Mouse (Mus musculus) retina, postnatal 1 day (tissue): ENCODE measurements around the gene Qsox1.
A peak's percentile ranks its signal among the peaks of the same experiment; 100 is the strongest.

Source experiments
- DNase-seq: peaks from one replicate; pipeline ENCODE4 v3.0.0-alpha.2; 2012

Gene Qsox1

DNA sequence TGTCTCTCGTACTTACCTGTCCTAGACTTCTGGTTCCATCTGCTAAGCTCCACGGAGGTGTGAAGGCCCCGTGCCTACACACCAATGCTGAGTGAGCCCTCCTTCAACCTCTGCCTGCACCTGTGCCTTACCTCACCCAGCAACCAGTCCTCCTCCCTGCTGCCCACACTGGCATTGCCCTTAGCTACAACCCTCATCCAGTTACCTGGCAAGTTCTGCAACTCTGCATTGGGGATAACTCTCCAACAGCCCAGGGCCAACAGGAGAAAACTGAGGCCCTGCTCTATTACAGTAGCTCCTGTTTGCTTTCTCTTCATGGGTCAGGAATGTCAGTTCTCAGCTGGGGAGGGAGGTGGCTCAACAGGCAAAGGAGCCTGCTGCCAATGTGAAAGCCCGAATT is 14.7 kb downstream of the Qsox1 start:
- no peak for DNase-seq

DNA sequence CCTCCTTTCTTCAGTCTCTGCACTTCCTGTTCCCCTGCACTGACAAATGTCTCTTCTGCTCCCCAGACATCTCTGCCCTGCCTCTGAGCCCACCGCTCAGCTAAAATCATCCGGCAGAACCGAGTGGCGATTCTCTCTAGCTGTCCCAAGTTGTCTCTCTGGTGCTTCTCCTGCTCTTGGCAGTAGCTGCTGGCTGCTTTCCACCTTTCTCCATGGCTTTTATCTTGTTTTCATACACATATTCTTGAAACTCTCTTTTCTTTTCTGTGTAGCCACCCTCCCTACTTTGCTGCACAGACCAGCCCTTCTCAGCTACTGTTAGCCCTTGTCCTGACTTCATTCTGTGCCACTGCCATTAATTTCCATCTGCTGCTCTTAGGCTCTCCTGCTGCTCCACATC is 15.3 kb downstream of the Qsox1 start:
- no peak for DNase-seq

DNA sequence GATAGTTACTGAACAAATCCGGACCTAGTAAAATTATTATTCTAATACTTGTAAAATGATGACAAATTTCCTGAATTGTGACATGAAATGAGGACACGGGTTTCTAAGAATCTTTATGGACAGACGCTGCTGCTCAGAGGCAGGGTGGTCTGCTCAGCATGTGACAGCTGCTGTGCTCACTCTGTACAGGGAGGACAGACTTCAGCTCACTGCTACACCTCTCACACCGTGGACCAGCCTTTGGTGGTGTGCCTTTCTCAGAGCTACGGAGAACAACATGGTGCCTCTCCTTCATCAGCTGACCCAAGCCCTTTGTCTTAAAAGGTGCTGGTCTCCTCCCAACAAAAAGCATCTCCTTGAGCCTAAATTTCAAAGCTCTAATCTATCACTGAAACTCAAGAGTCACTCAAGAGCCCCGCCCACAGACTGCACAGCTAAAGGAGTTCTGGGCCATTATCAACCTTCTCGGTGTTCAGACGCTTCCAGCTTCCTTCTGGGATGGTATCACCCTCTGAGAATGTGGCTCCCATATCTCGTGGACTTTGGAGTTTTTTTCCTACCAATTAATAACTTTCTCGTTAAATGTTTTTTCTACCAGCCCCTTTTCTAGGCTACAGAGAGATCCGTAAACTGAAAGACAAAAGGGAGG is 15.8 kb downstream of the Qsox1 start:
- DNase-seq = no peak

DNA sequence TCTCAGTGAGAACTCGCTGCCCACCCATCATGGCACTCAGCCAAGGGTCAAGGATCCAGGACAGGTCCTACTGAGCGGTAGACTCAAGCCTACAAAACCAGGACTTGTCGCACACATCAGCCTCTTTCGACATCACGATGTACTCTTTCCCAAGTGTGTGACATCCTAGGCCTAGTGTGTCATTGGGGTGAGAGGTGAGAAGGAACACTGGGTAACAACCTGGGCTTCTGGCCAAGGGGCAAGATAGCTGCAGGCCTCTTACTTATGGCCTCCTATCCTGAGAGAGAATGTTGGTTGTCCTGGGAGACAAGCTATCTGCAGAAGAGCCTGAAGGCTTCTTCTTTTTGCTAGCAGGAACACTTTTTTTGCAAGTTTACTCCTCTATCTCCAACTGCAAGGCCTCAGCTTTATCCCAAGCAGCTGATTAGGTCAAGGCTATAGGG is 16.9 kb downstream of the Qsox1 start:
- no peak for DNase-seq

DNA sequence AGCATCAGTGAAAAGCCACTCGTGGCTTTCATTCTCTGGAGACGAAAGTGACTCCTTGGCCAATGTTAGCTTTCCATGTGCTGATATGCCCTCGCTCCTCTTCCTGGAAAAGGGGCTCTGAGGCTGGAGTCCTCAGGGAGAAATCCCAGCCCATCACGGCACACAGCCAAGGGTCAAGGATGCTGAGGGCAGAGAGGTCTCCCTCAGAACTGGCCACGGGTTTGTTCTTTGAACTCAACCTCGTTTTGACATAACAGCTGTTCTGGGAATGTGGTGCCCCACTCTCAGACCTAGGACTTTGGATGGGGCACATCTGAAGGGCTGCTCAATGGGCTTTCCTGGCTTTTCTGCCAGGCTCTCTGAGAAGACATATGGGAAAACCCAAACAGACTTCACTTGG is 17.8 kb downstream of the Qsox1 start:
- no peak for DNase-seq

DNA sequence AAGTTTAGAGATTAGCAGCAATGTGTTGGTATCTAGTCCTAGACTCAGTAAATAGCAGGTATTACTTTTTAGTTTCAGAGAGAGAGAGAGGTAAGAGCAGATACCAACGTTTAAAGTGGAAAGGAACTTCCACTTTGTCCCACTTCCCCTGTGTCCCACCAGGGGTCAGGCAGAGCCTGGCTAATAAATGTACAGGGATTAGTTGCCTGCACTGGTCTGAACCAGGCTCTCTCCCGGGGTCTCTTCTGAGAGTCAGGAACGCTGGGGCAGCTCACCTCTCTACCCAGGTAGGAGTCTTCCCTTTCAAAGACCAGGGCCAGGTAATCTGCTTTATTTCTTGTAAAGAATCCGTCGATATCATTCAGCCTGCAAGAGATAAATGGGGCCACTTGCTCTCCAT is 20.8 kb downstream of the Qsox1 start:
- DNase-seq = peak; percentile 59

DNA sequence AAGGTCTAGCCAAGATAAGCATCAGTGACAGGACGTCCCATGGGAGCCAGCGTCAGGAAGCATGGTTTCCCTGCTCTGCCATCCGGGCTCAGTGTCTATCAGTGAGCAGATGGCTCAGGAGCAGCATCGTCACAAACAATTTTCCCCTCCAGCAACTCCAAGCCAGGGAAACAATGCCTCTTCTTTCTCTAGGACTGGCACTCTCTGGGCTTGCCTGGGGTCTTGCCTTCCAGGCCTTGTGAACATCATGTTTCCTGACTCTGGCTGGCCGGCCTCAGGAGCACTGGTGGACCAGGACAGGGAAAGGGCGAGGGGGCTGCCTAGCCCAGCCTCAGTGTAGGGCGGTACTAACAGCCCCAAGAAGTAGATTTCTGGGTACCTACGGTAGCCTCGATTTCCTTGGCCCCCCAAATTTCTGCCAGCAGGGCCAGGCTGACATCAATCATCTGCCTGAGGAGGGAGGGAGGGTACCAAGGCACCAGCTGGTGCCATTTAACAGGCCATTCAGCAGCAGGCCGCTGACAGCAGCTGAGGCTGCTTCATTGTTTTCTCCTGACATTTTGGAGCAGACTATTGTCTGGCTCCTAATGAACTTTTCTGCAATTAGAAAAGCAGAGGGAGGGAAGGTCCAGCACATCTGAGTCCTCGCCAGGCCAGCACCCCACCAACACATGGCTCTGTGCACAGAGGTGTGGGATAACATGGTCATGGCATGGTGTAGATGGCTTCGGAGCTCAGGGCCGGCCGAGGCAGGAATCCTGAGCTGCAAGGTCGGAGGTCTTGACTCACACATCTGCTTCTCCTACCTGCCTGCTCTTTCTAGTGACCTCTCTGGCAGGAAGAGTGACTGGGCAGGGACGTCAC is 22.3 kb downstream of the Qsox1 start:
- DNase-seq = peak; percentile 94

DNA sequence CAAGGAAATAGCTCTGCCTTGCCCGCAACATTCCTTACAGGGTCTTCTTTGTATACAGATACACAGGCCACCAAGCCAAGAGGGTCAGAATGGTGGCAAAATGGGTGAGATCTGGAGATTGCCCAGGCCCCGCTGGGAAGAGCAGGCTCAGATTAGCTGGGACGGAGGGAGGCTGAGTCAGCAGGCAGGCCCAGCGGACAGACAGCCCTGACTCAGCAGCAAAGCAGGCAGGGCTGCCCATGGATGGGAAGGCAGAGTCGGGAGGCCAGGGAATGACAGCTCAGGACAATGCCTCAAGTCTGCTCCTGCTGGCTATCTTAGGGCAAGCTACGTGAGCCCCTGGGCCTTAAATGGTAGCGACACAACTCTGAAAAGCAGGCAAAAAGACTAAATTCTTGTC is 26.8 kb downstream of the Qsox1 start:
- no peak for DNase-seq

DNA sequence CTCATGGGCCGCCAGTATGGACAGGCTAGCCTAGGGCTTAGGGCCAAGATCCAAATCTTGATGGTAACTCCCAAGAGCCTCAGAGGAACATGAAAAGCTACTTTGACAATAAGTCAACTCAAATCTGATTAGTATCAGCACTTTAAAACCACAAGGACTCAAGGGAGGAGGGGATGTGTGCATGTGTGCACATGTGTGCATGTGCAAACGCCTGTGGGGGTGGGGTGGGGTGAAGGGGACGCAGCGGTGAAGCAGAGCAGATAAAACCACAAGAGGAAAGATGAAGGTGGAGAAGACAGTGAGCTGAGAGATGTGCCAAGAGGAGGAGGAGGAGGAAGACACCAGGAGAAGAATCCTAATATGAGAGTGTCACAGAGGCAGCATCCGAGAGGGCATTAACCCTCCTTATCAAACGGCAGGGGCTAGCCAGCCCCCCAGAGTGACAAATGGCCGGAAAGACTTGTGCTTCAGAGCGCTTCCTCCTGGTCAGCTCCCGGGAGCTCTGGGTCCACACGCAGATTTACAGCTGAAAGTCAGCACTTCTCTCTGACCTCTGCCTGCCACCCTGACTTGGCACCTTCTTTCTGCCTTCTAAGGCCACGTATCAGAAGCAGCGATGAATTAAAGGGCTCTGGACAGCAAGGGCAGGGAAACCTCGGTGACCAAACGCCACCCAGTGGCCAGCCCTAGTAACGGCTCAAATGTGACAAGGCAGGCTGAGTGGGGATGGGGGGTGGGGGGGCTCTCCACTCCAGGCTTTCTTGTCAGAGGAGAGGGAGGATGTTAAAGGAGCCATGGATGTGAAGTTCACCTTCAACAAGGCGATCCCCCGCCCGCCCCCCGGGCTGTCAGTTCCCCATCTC is 28.1 kb downstream of the Qsox1 start:
- peak; percentile 84 for DNase-seq

DNA sequence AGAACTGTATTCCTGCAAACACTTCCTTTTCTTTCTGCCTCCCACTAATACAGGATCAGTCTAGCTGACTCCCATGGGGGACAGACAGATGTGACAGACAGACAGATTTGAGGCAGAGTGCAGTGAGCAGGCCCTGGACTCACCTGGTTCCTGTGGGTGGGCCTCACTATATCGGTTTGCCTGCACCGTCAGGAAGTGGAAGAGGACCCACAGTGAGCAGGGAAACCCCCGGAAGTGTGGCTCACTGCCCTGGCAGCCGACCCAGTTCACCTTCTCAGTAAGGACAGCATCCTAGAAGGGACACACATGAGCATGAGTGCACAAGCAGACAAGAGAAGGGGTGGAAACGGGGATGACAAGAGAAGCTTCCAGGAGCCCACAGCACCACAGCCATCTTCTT is 30.3 kb downstream of the Qsox1 start:
- DNase-seq = no peak

DNA sequence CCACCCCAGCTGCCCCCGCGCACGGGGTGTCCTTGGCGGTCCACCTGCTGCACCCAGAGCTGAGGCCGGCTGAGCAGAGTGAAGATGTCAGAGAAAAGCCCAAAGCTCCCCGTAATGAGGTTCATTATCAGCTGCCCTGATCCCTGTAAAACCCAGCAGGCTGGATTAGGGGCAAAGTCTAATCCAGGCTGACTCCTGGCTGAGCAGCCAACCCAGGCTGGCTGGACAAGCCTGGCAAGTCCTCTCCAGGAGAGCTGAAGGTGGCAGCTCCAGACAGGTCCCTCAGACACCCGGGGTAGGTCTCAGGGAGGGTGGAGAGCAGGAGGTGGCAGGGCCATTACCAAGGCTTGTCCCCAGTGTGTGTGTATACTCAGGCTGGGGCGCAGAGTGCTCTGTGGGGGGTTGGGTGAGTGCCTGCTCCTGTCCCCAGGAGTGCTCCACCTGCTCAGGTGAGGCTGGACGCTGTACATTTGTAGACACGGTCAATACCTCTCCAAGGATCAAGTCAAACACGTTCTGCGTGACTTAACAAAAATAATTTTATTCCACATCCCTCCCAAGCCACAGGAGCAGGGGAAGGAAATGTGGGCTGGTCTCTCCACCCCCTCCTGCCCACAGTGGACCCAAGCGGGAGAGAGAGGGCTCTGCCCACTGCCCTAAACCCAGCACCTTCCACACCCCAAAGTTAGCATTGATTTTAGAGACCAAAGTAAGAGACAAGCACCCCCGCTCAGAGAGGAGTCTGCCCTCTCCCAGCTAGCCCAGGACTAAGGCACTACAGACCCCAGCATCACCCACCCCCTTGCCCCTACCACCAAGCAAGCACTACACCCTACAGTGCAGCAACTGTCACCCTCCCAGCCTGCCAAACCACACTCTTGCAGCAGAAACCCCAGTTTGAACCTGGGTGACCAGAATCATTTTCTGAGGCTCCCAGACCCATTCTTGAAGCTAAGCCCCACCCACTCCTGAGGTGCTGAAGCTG is 34.8 kb downstream of the Qsox1 start:
- peak; percentile 94 for DNase-seq

DNA sequence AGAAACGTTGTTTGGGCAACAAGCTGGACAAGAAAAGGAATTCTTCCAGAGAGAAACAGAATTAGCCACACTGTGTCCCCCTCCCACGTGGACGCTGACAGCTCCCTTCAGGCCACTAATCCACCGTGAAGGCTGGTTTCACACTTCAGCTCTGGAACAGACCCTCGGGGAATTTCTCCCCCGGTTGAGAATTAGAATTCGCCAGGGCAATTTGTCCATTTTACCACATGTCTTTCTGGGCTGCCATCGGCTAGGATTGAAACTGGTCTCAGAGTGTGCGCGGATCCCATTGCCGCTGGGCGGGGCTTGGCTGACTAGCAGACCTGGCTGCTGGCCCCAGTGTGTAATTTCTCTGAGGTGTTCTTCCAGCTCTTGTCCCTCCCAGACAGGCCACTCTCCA is 53.5 kb downstream of the Qsox1 start:
- peak; percentile 53 for DNase-seq

DNA sequence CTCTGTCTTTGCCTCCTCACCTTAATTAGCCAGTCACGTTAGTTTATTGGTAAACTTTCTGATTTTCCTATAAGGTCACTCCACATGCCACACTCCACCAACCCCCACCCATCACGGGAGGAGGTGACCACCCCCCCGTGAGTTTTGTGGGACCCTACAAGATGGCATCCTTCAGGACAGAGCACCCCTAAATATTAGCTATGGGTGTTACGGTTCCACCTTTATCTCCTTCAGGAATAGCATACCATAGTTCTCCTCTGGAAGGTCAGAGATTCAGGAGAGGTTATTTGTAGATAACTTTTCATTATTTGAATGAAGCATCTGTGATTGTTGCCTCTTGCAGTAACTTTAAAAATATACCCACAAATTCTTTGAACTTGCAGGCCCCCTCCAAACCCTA is 54.0 kb downstream of the Qsox1 start:
- no peak for DNase-seq

DNA sequence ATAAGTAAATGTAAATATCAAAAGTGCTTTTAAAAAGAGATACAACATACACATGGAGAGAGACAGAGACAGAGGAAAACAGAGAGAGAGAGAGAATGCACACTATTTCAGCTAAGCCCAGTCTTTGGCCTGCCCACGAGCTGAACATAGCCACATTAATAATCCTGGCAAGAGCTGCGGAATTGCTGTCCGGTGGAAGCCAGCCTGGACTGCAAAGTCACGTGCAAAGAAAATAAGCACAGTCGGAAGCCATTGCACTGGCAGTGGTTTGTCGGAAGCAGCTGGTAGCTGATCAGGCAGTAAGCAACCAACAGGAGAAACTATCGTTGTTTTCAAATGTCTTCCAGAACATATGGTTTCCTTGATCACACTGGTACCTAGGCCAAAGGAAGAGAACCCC is 55.1 kb downstream of the Qsox1 start:
- no peak for DNase-seq

DNA sequence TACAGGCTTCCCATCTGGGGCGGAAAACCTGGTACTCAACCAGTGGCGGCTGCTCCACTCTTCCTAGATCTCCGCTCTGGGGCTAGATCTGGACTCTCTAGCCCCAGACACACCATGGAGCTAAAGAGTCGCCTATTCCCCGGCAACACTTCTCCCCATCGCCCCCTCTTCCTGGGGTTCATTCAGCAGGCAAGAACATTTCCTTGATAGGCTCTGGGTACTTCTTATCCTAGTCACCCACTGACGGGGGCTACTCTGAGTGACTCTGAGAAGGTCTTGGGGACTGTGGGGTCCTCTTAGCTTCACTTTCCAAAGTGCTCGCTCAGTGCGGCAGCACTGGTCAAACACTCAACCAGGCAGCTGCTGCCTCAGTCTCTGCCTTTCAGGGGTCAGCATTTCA is 59.3 kb downstream of the Qsox1 start:
- no peak for DNase-seq

DNA sequence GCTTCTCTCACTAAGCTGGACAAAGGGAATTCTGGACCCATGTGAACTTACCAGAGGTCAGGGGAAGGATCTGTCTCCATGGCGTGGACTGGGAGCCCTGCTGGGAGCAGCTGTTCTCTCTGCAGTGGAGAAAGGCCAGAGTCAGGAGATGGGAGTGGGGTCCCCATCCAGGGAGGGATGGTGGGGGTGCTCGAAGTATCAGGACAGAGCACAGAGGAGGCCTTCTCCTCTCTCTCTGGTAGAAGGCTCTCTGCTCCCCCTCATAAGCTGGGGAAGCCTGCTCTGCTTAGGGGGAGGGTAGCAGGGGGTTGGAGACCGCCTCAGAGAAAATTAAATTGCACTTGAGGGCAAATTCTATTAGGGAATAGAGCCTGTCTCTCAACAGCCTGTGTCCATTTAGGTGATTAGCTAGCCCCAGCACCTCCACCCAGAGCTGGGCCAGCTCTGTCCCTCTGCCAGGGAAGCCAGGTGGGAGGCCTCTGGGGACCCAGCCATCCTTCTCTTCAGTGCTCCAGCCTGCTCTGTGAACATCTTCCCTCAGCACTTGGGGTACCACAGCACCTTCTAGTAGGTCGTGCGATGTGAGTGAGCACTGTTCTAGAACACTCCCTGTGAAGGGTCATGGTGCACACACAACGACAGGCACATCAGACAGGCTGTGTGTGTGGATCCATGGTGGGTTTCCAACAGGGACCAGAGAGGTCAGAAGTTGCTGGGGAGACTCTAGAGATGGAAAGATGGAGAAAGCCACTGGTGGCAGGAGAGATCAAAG is 61.0 kb downstream of the Qsox1 start, which contains the start of gene Lhx4:
Gene Lhx4 (minus strand): TSS at position 201 of the 772 bp plus-strand sequence.
- DNase-seq = peak; percentile 49

DNA sequence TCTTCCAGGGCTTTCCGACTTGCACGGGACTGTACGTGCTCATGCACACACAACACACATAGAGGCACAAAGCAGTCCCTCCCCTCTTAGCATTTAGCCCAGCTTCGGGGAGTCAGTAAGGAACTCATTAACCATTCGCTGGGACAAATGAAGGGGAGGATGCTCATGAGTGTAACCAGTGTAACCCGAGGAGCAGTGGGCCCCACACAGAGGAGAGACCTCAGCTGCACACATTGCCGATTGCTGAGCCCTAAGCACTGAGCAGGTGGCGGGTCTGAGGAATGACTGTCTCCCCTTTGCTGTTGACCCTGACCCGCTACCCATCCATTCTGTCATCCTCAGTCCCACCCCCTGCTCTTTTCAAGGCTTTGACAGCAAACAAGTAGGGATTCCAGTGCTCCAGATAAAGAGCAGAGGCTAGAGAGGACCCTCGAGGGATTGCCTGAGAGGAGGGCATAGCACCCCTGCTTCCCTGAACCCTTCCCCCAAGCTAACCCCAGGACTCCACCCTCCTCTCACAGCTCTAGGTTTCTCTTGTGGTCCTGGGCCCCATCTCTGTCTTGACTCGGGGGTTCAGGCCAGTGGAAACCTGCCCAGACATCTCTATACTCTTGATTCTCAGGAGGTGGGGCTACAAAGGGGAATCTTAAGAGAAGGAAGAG is 62.0 kb downstream of the Qsox1 start:
- DNase-seq = peak; percentile 60

DNA sequence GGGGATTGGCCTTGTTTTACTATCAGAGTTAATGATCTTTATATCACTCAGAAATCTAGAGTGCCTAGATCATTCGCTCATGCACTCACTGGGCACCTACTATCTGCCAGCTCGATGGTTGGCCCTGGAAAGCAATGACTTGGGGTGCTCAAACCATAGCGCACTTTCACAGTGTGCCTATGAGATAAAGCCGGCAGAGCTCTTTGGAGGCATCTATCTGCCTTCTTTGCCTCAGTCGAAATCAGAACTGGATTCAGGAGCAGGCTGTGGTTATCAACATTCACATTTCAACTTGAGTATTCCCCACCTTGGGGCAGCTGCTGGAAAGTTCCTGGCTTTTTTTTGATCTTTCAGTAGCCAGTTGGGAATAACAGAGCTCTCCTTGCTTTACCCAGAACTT is 64.8 kb downstream of the Qsox1 start:
- DNase-seq = no peak

DNA sequence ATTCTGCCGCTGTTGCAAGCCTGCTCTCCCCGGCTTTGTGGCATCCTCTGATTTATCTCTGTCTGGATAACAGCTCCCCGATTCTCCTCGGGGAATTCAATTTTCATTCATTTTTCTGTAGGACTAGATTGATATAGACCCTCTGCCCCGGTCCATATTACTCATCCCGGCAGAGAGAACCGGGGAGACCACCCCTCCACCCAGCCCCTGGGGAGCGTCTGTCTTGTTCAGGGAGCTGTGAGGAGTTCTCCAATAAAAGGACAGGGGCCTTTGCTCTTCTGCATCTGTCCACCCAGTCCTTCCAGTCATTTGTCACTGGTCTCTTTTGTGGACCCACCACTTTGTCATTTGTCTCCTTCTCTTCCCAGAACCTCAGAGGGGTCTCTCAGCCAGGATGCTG is 65.7 kb downstream of the Qsox1 start:
- no peak for DNase-seq
